Mouse (Mus musculus): ENCODE data around the gene Crygd. TPM values are rescaled to one million over a fixed set of nuclear protein-coding genes. Genes with fewer than 3 reads are reported as not detected.

Crygd gene
- polyA plus RNA-seq, 1 experiment from 2014 or later, result not detected

DNA sequence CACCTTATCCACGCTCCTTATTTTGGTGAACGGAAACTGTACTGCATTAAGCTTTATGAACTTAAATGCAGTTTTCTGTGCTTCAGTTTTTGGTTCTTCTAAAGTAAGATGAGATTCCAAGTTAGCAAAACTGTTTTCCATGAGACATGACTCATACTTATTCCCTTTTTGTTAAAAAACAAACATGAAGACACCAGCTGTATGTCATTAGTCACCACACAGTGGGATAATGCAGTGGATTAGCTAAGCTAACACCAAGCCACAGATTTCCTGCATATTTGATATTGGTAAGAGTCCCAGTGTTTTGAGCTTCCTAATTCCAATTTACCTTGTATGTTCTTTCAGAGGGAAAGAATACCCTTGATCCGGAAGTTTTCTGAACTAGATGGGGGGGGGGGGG, 28.3 kb upstream of the Crygd start:
- H3K36me3 ChIP-seq (ENCODE audit: control insufficient read depth, insufficient read depth), result no peaks in the 10 kb centered on the region
- whole genome bisulfite sequencing (ENCODE audit: insufficient replicate concordance), result 71% methylated on average over 3 of the region's 3 CpGs

DNA sequence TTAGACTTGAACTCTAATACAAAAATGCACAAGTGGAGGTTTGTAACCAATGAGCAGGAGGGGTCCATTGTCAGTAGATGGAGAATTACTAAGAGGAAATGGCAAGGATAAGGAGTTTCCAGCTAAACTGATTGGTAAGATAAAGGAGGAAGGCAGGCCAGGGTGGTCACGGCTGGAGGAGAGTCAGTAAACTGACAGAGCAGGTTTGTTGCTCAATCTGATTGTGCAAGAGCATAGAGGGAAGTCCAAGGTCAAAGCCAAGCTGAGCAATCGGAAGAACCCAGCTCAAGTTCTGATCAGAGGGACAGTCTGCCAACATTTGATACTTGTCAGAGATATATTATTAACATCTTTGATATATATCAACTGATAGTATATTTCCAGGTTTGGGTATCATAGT, 27.1 kb upstream of the Crygd start:
- ATAC-seq (ENCODE audit: low read depth), result peak; percentile 66
- H3K27ac ChIP-seq (ENCODE audit: low read length), result no peak overlapping the region
- WGBS (ENCODE audit: insufficient replicate concordance), result 2% methylated on average over 2 of the region's 2 CpGs

More for the DNA sequence above, 28.3 kb upstream of the Crygd start:
- Histone ChIP-seq H3K9ac (ENCODE audit: low read depth, low read length) (no peak overlapping the region), H3K4me3 (ENCODE audit: low read depth, low read length) (no peak overlapping the region), H3K27me3 (ENCODE audit: control insufficient read depth, insufficient read depth, low read depth, low read length) (no peaks in the 10 kb centered on the region), H3K27ac (ENCODE audit: low read length) (no peak overlapping the region), H3K4me2 (ENCODE audit: low read depth, low read length) (no peak overlapping the region), H3K4me1 (ENCODE audit: control insufficient read depth, low read depth, low read length) (no peaks in the 10 kb centered on the region), H3K9me3 (replicated peaks; ENCODE audit: control insufficient read depth, low read length) (no peaks in the 10 kb centered on the region)
- ATAC-seq (ENCODE audit: low read depth), result no peak

DNA sequence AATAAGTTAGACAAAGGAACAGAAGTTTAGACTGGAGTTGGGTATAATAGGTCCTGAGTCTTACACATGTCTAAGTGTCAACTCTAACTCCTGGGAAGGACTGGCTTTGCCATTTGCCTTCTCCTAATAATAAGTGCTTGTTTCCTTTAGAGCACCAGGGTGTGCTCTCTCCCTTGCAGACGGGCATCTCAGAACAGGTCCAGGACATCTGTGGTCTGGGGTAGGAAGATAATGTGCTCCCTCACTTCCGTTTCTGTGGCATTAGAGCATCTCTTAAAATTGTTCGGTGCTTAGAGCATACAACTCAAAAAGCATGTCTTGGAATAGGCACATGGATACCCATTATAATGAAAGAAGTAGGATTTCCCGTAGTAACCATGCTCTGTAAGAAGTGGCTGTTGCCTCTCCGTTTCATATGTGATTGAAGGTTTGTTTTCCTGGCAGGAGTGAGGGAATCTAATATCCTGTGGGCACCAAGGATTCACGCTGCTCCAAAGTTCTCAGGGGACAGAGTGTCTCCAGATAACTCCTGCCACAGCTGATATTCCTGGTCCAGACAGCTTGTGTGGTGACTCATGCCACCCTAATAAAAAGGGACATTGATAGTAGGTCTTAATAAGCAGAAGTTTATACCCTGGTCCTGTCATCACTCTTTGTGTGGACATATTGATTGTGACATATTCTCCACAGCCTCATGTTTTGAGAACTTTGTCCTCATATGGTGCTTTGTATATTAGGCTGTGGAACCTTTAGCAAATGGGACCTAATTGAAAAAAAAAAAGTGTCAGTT, 25.5 kb upstream of the Crygd start:
- H3K4me1 ChIP-seq (ENCODE audit: control insufficient read depth, low read depth, low read length), result no peaks in the 10 kb centered on the region
- no peak overlapping the region for H3K4me2 ChIP-seq (ENCODE audit: low read depth, low read length)
- no peak overlapping the region for H3K9ac ChIP-seq (ENCODE audit: low read depth, low read length)
- H3K27me3 ChIP-seq (ENCODE audit: control insufficient read depth, insufficient read depth, low read depth, low read length), result no peaks in the 10 kb centered on the region
- no peak; the same call in 1 of the 2 replicates for ATAC-seq (ENCODE audit: low read depth)
- H3K27ac ChIP-seq (ENCODE audit: low read length), result no peak overlapping the region
- WGBS (ENCODE audit: insufficient replicate concordance), result 41% methylated on average over 6 of the region's 6 CpGs
- H3K9me3 ChIP-seq (replicated peaks; ENCODE audit: control insufficient read depth, low read length), result no peaks in the 10 kb centered on the region
- no peak overlapping the region for H3K4me3 ChIP-seq (ENCODE audit: low read depth, low read length)
- H3K36me3 ChIP-seq (ENCODE audit: control insufficient read depth, insufficient read depth), result no peaks in the 10 kb centered on the region

More for the DNA sequence above, 27.1 kb upstream of the Crygd start:
- H3K4me2 ChIP-seq (ENCODE audit: low read depth, low read length), result no peak overlapping the region
- no peaks in the 10 kb centered on the region for H3K9me3 ChIP-seq (replicated peaks; ENCODE audit: control insufficient read depth, low read length)
- H3K4me1 ChIP-seq (ENCODE audit: control insufficient read depth, low read depth, low read length), result no peaks in the 10 kb centered on the region
- H3K4me3 ChIP-seq (ENCODE audit: low read depth, low read length), result no peak overlapping the region
- no peaks in the 10 kb centered on the region for H3K27me3 ChIP-seq (ENCODE audit: control insufficient read depth, insufficient read depth, low read depth, low read length)
- no peak overlapping the region for H3K9ac ChIP-seq (ENCODE audit: low read depth, low read length)
- no peaks in the 10 kb centered on the region for H3K36me3 ChIP-seq (ENCODE audit: control insufficient read depth, insufficient read depth)

DNA sequence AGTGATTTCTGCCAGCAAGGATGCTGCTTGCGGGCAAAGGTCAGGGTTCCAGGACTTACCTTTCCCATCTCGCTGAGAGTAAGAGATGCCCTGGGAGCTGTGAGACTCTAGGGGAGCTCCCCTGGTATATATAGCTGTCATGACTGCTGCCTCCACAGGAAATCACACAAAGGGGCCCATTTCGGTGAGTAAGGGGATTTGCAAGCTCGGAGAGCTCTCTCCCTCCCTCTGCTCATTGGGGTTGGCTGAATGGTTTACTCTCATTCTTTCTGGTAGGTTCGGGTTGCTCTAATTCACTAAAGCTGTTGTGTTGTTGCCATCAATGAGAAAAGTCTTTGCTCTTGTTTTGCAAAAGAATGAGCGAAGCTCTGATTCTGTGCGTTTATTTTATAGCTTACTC, 18.9 kb upstream of the Crygd start, which contains the start of gene Crygb:
TSS of gene Crygb (minus strand) at position 101 of the 400 bp plus-strand sequence.
- Histone ChIP-seq H3K9ac (ENCODE audit: low read depth, low read length) (no peak within 1 kb of the TSS), H3K36me3 (ENCODE audit: control insufficient read depth, insufficient read depth) (no peaks in the 10 kb centered on the region), H3K27ac (ENCODE audit: low read length) (no peak within 1 kb of the TSS), H3K4me1 (ENCODE audit: control insufficient read depth, low read depth, low read length) (no peaks in the 10 kb centered on the region), H3K4me2 (ENCODE audit: low read depth, low read length) (no peak within 1 kb of the TSS), H3K27me3 (ENCODE audit: control insufficient read depth, insufficient read depth, low read depth, low read length) (no peaks in the 10 kb centered on the region), H3K4me3 (ENCODE audit: low read depth, low read length) (no peak within 1 kb of the TSS), H3K9me3 (replicated peaks; ENCODE audit: control insufficient read depth, low read length) (no peaks in the 10 kb centered on the region)
- no peak for ATAC-seq (ENCODE audit: low read depth)
- WGBS (ENCODE audit: insufficient replicate concordance), result 39% methylated on average over 7 of the region's 7 CpGs

- Histone ChIP-seq H3K4me1 (ENCODE audit: control insufficient read depth, low read depth, low read length) (no peaks in the 10 kb centered on the region), H3K4me2 (ENCODE audit: low read depth, low read length) (no peak overlapping the region), H3K27me3 (ENCODE audit: control insufficient read depth, insufficient read depth, low read depth, low read length) (no peaks in the 10 kb centered on the region), H3K36me3 (ENCODE audit: control insufficient read depth, insufficient read depth) (no peaks in the 10 kb centered on the region), H3K4me3 (ENCODE audit: low read depth, low read length) (no peak overlapping the region), H3K27ac (ENCODE audit: low read length) (no peak overlapping the region), H3K9ac (ENCODE audit: low read depth, low read length) (no peak overlapping the region), H3K9me3 (replicated peaks; ENCODE audit: control insufficient read depth, low read length) (no peaks in the 10 kb centered on the region)
- 18% methylated on average over 5 of the region's 5 CpGs for WGBS (ENCODE audit: insufficient replicate concordance)
- ATAC-seq (ENCODE audit: low read depth), result no peak
Measured at GRCm38 (mm10) chr1:65075607-65076006, 12.4 kb upstream of the Crygd start.

- H3K9ac ChIP-seq (ENCODE audit: low read depth, low read length), result no peak within 1 kb of the TSS
- WGBS (ENCODE audit: insufficient replicate concordance), result 54% methylated on average over 6 of the region's 6 CpGs
Measured at GRCm38 (mm10) chr1:65073589-65073988, 10.3 kb upstream of the Crygd start, which contains the start of gene Crygc. Crygc (minus strand) TSS chr1:65073689.

GRCm38 (mm10) chr1:65067842-65068241, 4.6 kb upstream of the Crygd start:
- no peak overlapping the region for H3K9ac ChIP-seq (ENCODE audit: low read depth, low read length)
- no peaks in the 10 kb centered on the region for H3K27me3 ChIP-seq (ENCODE audit: control insufficient read depth, insufficient read depth, low read depth, low read length)
- H3K4me1 ChIP-seq (ENCODE audit: control insufficient read depth, low read depth, low read length), result no peaks in the 10 kb centered on the region
- no peaks in the 10 kb centered on the region for H3K36me3 ChIP-seq (ENCODE audit: control insufficient read depth, insufficient read depth)
- no peak overlapping the region for H3K4me2 ChIP-seq (ENCODE audit: low read depth, low read length)
- no peak overlapping the region for H3K27ac ChIP-seq (ENCODE audit: low read length)
- no peak for ATAC-seq (ENCODE audit: low read depth)
- no peaks in the 10 kb centered on the region for H3K9me3 ChIP-seq (replicated peaks; ENCODE audit: control insufficient read depth, low read length)
- H3K4me3 ChIP-seq (ENCODE audit: low read depth, low read length), result no peak overlapping the region

More at GRCm38 (mm10) chr1:65073589-65073988, 10.3 kb upstream of the Crygd start, which contains the start of gene Crygc:
- ATAC-seq (ENCODE audit: low read depth), result no peak
- Histone ChIP-seq H3K4me1 (ENCODE audit: control insufficient read depth, low read depth, low read length) (no peaks in the 10 kb centered on the region), H3K9me3 (replicated peaks; ENCODE audit: control insufficient read depth, low read length) (no peaks in the 10 kb centered on the region), H3K27ac (ENCODE audit: low read length) (no peak within 1 kb of the TSS), H3K36me3 (ENCODE audit: control insufficient read depth, insufficient read depth) (no peaks in the 10 kb centered on the region), H3K4me2 (ENCODE audit: low read depth, low read length) (no peak within 1 kb of the TSS), H3K27me3 (ENCODE audit: control insufficient read depth, insufficient read depth, low read depth, low read length) (no peaks in the 10 kb centered on the region), H3K4me3 (ENCODE audit: low read depth, low read length) (no peak within 1 kb of the TSS)

DNA sequence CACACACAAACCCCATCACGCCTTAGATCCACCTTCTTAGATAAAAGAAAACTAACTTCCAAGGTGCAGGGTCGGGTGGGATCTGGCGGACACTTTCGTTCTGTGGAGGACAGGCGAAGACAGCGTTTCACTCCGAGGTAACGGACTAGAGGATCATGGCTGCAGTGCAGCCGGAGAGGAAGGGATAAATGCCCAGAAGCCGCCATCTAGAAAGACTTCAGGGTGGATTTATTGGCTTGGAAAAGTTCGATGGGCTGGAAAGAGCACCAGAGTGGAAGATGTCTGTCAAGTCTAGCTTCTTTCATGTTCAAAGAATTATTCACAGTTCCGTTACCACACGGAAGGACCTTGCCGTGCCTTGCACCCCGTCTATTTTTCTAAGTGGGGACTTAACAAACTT, 949 bp upstream of the Crygd start:
- ATAC-seq (ENCODE audit: low read depth), result no peak
- Histone ChIP-seq H3K36me3 (ENCODE audit: control insufficient read depth, insufficient read depth) (no peaks in the 10 kb centered on the region), H3K4me2 (ENCODE audit: low read depth, low read length) (no peak overlapping the region), H3K27me3 (ENCODE audit: control insufficient read depth, insufficient read depth, low read depth, low read length) (no peaks in the 10 kb centered on the region), H3K4me1 (ENCODE audit: control insufficient read depth, low read depth, low read length) (no peaks in the 10 kb centered on the region), H3K27ac (ENCODE audit: low read length) (no peak overlapping the region), H3K9me3 (replicated peaks; ENCODE audit: control insufficient read depth, low read length) (no peaks in the 10 kb centered on the region), H3K9ac (ENCODE audit: low read depth, low read length) (no peak overlapping the region), H3K4me3 (ENCODE audit: low read depth, low read length) (no peak overlapping the region)
- WGBS (ENCODE audit: insufficient replicate concordance), result 77% methylated on average over 15 of the region's 15 CpGs

GRCm38 (mm10) chr1:65052140-65052539, 11.1 kb downstream of the Crygd start:
- Histone ChIP-seq H3K36me3 (ENCODE audit: control insufficient read depth, insufficient read depth) (no peaks in the 10 kb centered on the region), H3K4me2 (ENCODE audit: low read depth, low read length) (no peak overlapping the region), H3K27me3 (ENCODE audit: control insufficient read depth, insufficient read depth, low read depth, low read length) (no peaks in the 10 kb centered on the region), H3K9me3 (replicated peaks; ENCODE audit: control insufficient read depth, low read length) (no peaks in the 10 kb centered on the region), H3K4me3 (ENCODE audit: low read depth, low read length) (no peak overlapping the region), H3K9ac (ENCODE audit: low read depth, low read length) (no peak overlapping the region), H3K27ac (ENCODE audit: low read length) (no peak overlapping the region), H3K4me1 (ENCODE audit: control insufficient read depth, low read depth, low read length) (no peaks in the 10 kb centered on the region)
- WGBS (ENCODE audit: insufficient replicate concordance), result 39% methylated on average over 2 of the region's 2 CpGs
- ATAC-seq (ENCODE audit: low read depth), result no peak

Data from liver, embryonic 16.5 days (tissue).